Mouse (Mus musculus) common myeloid progenitor, adult 5-6 weeks (primary cell): ENCODE measurements at regions not wholly inside any gene's neighbourhood (a gene's known extent, or its start where the extent isn't known, plus 50 kb on each side); places are given as distances from the start of the nearest gene placed in this dataset.

Experiments used
- ATAC-seq: replicated peaks from 2 replicates; pipeline ENCODE4 v1.8.0; 2016; ENCODE audit warnings: low read depth, mild to moderate bottlenecking, moderate TSS enrichment, inconsistent platforms; ENCODE audit not compliant: poor library complexity, severe bottlenecking

DNA sequence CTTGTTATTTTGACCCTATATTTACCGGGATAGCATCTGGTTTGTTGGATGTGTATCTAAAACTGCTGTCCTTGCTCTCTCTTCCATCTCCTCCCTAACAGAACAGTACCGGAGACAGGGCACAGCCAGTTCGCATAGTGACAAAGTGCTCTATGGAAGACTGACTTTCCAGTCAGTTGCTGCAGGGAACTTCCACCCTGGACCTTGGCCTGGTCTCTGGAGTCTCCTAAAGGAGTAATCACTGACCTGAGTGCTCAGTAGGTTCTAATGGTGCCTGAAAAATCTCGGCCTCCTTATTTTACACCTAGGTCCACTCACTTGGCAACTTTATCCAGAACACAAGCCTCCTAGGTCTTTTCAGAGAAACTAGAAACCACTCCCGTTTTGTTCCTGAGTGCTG is 130.9 kb upstream of the Hmgn3 start:
- ATAC-seq, result no peak

DNA sequence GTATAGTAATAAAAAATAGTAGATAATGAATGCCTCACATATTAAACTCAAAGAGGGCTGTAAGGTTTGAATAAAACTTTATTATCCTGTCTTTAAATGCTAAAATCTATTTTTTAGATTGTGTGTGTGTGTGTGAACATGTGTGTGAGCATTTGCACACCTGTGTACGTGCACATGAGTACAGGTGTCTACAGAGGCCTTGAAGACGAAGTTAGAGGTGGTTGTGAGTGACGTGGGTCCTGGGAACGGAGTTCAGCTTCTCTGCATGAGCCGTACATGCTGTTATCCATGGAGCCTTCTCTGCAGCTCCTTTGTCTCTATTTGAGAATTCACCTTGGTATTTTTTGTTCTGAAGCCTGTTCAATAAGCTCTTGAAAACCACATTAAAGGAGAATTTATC is 129.8 kb upstream of the Hmgn3 start:
- ATAC-seq, result no peak

DNA sequence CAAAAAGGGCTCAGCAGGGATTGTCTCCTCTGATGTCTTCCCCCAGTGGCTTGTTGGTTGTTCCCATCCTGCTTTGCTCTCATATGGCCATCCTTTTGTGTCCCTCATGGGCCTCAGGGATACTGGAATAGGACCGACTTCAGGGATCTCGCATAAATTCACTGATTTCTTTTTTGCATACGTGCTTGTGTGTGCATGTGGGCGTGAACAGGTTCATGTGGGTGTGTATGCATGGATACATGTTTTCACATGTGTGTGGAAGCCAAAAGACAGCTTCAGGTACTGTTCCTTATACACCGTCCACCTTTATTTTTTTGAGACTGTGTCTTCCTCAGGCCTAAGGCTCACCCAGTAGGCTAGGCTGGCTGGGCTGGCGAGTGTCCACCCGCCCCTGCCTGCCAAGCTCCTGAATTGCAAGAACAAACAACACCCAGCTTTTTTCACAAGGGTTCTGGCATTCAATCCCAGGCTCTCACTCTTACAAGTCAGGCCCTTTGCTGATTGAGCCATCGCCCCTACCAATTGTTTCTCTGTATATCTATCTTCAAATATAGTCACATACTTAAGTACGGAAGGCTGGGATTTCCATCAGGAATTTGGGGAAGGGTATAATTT is 127.0 kb upstream of the Hmgn3 start:
- ATAC-seq, result no peak

DNA sequence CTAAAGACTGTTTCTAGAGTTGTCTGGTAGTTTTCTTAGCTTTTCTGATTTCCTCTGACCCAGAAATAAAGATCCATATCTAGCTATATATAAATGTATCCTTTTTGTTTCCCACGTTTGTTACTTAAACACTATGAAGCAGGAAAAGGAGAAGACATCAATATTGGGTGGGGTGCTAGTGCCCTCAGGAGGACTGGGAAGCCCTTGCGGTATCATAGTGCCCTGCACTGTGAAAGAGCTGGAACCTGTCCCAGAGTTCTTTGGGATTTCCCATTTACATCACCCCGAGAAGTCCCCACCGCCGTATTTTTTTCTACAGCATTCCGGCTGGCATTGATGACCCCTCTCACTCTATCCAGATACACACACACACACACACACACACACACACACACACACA is 119.3 kb upstream of the Hmgn3 start:
- ATAC-seq, result 0 out of 2 replicates have a peak, but pooled peaks have one; percentile 47

DNA sequence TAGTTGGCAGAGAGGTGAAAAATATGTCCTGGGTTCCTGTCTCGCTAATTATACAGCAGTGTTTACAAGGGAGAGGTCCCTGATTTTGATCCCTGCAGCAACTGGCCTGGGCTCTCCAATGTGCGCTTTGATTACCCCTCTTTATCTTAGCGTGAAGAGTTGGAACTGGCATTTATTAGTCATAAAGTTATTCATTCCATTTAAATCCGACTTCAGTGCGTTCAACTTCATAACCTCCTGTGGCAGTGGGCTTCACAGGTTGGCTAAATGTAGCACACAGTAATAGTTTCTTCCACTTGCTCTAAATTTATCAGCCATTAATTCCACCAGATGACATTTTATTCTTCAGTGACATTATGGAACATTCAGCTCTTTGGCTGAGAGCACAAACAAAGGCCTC is 113.0 kb upstream of the Hmgn3 start:
- ATAC-seq, result no peak

DNA sequence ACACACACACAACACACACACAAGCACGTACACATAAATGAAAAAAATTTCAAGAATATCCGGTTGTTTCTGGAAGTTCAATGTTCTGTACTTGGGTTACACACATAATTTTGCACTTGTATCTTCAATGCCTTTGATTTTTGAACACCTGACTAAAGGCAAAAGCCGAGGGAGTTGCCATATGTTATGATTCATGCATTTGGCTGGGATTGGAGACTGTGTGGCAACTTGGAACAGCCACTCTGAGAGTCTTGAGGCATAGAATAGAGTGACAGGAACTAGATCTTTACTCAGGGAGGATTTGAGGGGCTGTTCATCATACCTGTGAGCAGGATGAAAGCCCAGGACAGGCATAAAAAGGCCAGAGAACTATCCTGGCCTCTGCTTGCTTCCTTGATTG is 112.5 kb upstream of the Hmgn3 start:
- no peak for ATAC-seq

DNA sequence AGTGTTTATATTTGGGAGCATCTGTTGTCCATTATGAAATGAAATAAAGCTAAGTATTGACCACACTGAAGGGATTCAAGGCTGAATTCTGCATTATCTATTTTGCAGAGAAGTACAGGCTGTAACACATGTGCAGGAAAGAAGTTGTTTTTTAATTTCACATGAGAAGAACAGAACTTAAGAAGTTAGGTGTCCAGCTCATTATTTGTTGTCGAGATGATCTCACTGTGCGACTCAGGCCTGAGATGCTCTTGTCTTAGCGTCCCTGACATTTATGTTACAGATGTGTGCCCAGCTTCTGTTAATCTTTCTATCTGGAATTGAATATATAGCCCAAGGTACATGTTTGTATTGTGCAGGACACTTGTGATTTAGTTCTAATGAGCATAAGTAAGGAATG is 112.0 kb upstream of the Hmgn3 start:
- ATAC-seq, result no peak

DNA sequence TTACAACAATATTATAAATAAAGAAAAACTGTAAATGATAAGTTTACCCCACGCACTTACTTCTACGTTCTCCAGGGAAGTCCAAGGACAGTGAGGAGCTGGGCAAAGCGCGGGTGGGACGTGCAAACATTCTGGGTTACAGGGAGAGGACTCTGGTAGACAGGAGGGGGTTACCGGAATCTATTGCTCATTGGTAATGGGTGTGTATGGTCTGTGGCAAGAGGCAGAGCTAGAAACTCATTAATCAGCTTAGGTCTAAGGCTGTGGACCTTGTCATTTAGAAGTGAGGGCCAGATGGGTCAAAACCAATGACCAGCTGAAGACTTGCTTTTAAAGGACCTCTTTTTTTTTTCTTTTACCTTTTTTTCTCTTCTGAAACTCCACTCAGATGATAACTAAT is 107.9 kb upstream of the Hmgn3 start:
- no peak for ATAC-seq

DNA sequence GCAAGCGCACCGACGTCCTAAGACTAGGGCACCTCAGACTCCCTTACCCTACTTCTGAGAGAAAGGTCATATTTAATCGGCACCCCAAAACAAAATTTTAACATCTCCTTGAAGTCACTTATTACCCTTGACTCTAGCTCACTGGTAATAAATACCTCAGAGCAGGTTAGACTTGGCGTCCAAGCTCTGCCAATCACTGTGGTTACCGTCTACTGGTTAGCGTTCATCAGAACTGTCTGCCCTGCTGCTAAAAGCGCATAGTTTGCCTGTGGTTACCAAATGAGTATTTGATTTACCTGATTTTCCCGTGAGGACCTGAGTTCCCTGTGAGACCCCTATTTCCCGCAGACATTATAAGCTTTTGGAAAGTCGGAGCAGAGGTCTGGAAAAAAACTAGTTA is 107.3 kb upstream of the Hmgn3 start:
- no peak for ATAC-seq

DNA sequence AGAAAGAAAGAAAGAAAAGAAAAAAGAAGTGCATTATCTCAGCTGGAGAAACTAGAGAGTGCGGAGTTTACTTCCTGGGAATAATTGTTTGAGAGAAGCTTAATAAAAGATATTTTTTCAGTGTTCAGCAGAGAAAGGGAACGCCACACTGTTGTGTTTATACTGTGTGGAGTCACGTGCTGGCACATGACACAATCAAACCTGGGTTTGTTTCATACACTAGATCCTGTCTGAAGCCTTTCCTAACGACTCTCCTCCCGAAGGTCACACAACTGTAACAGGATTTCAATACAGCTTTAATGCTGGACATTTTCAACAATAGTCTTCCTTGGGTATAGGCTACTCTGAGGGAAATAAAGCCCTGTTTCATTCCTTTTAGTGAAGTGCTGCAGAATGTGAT is 105.3 kb upstream of the Hmgn3 start:
- ATAC-seq, result no peak

DNA sequence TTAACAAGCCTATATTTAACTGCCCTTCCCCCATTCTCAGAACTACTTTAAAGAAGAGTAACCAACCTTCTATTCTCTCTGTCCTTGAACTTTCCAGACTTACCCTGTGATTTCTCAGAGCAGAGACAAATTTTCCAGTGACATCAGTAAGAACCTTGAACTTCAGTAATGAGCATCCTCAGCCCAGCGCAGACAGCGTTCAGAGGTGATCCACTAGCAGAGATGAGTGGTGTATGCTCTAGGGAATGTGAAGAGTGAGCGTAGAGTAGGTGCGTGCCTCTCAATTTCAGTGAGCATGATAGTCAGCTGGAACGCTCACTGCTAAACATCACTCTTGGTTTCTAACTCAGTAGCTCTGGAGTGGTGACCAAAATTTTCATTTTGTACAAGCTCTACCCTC is 103.4 kb upstream of the Hmgn3 start:
- no peak for ATAC-seq

DNA sequence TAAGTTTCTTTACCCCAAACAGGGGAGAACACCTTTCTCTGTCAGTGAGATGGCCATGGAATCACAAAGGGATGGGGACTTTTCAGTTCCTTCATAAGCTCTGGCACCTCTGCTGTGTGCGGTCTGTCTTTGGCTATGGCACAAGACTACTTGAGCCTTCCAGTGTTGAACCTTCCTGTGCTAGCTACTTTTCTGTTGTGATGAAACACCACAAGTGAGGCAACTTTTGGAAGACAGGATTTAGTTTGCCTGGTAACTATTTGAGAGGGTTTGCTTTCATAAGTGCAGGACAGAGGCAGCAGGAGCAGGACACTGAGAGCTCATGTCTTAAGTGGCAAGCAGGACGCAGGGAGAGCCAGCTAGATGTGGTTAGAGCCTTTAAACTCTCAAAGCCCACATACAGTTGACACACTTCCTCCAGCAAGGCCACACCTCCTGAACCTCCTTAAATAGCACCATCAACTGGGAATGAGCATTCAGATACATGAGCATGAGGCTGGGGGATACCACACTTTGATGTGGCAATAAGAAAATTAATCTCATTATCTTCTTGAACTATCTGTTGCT is 101.8 kb upstream of the Hmgn3 start:
- ATAC-seq, result peak; percentile 58; the same call in 1 of the 2 replicates

DNA sequence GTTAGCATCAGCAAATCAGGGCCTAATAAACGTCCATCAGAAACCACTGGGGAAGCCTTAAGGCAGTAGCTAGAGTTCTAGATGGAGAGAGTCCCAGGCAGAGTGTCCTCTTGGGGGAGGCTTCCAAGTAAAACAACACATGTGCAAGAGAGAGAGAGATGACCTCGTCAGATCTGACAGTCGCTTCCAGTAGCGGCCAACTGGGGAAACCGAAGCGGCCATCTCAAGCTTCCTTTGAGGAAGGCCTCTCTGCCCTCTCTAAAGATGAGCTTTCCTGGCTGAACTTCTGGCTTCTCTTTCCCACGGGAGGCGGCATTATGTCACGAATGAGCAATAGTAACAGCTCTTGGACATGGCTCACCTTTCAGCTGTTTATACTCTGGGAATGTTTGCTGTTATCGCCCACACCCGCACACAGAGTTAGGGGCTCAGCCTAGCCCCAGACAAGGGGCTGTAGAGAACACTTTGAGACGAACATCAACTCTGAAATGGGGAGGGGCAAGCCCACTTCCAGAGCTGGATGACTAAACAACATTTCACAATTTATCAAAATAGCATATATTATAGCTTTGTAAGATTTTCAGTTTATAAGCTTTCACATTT is 100.7 kb upstream of the Hmgn3 start:
- no peak for ATAC-seq

DNA sequence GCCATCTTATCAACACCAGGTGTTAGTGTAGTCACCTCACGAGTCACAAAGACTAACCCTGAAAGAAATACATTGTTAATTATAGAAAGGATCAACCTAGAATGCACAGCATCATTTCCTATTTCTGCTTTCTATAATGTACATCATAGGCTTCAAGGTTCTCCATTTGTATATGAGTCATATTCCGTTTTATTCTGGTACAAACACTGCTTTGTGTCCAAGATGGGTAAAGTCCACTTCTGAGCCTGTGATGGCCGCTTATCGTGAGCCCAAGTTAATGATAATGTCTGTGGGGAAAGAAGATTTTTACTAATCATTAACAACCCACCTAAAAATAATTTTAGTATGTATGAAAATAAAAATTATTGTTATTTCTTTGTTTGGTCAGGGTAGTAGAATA is 94.6 kb upstream of the Hmgn3 start:
- ATAC-seq, result no peak

DNA sequence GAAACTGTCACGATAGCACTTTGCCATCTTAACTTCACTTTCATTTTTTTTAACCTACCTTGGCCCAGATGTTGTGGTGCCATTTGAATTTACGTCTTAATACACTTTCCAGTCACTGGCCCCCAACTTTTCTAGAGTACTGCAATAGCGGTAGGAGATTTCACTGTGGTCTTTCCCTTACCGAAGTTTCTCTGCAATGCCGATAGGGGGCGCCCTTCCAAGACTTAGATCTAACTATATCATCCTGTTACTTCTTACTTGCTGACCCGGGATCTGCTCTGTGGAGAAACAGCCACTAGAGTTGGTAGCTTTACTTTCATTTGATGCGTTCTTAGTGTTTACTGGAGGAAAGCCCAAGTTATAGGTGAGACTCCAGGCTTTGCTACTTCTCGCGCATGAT is 92.6 kb upstream of the Hmgn3 start:
- ATAC-seq, result no peak

DNA sequence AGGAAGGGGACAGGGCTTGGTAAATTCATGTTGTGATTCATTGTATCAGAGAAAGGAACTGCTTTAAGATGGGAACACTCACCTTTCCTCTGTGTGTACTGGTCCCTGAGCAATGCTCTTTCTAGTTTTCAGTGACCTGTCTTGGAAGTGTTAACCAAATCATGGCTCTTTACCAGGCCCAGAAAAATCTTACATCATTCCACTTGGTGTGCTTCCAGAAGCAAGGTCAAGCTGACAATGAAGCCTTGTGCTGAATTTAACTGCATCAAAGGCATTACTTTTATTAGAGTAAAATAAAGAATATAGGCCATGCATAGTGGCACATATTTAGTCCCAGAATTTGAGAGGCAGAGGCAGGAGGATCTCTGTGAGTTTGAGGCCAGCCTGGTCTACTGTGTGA is 75.4 kb upstream of the Hmgn3 start:
- ATAC-seq, result no peak

DNA sequence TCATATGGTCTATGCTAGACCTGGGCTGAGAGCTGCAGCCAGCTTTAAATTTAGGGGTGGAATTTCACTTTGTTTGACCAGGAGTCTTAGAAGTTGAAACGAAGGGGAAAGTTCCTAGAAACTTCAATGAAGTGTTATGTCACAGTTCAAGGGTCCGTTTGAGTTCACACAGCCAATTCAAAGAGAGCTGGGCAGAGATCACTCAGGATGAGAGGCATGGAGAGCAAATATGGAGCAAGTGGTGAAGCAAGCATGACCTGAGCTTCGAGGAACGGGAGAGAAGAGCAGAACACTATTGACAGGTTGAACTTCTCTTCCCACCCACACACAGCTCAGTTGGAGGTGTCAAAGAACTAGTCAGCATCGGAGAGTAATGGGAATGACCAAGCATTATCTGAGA is 56.1 kb upstream of the Hmgn3 start:
- no peak for ATAC-seq

DNA sequence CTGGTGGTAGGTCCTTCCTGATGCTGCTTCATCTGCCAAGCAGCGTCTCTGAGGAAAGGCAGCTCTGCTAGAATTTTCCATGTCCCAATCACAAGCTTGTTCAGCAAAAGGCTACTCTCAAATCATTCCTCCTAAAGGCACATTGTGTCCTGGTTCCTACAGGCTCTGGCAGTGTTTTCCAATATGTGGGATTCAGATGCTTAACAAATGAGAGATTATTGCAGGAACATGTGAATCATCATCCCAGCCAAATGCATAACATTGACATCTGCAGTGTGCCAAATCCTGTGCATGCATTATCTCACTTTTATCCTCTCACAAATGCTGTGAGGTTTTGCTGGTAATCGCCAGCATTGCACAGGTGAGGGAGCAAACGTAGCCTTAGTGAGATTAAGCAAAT is 53.3 kb upstream of the Hmgn3 start:
- no peak for ATAC-seq

DNA sequence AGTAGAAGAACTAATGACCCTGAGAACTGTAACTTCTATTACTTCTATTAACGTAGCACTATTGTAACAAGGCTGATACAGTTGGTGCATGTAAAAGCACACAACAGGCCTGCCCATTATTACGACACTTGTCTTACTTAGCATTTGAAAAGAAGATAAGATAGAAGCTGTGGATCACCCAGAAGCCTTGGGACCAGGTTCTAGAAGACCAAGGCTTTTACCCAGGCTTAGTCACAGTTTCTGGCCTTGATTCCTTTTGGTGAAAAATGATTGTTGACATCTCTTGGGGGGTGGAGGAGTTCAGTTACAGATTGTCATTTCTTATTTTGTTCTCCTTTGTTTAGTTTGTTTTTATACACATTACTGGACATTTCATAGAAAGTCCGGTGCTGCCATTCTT is 52.7 kb upstream of the Hmgn3 start:
- ATAC-seq, result no peak

DNA sequence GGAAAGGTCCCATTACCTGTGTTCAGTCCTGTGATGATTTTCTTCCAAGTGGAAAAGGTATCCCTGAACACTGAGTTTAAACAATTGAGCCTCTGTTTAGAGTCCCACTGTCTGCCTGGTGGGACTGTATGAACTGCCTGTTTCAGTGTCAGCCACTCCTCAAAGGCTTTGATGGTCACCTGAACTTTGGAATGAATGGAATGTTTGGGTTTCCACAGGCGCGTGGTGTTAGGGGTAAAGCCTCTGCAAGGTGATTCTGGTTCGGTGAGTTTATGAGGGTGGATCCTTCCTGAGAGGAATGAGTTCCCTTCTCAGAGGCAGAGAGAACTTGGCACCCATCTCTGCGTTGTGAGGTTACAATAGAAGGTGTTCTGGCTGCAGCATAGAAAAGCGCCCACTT is 50.5 kb upstream of the Hmgn3 start:
- no peak for ATAC-seq
